Mouse (Mus musculus): ENCODE data around the gene Tbc1d5.

Gene Tbc1d5

DNA sequence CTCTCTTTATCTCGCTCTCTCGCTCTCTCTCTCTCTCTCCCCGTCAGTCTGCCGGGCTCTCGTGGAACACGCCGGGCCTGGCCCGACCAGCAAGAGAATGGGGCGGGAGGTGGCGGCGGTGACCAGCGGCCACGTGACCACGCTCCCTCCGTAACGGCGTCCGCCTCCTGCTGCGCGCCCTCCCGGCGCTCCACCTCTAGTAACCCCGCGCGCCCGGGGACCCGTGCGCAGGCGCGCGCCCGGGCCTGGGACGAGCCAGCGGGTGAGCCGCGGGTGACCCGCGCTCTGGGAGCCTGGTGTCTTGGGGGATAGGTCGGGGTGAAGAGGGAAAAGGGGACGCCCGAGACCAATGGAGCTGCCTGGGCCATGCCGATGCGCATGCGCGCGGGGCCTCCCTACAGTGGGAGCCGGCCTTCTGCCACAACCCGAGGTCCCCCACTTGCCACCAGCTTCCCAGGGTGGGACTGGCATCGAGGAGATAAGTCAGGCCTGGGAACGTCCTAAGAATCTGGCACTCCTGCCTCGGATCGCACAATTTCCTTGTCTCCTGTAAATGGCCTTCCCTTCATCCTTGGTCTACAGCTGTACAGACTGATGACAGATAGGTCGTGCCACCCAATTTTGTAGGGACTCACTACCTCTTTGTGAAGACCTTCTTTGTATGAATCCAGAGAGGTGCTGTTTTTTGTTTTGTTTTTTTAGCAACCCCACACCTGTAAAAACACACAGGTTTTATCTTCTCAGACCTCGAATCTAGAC lies at the start of gene Tbc1d5:
TSS of gene Tbc1d5 (minus strand) at position 158 of the 759 bp plus-strand sequence.
- DNase-seq (ENCODE audit: low read depth, low spot score), result peak; percentile 40

- no peak for DNase-seq (ENCODE audit: low read depth, low spot score)
These were observed 46.9 kb upstream of the Tbc1d5 start for GRCm38 (mm10) chr17:51226056-51226455.

DNA sequence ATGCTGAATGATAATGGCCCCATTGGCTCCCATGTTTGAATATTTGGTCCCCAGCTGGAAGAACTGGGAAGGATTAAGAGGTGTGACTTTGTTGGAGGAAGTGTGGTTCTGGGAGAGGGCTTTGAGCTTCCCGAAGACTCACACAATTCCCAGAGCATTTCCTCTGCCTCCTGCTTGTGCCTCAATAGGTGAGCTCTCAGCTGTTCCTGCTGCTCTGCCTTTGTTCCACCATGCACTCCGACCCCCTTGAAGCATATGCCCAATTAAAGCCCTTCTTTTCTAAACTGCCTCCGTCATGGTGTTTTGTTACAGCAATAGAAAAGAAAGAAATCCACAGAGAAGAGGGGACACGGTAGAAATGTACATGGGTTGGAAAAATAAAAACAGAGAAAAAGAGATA lies 44.0 kb upstream of the Tbc1d5 start:
- DNase-seq (ENCODE audit: low read depth, low spot score), result no peak

DNA sequence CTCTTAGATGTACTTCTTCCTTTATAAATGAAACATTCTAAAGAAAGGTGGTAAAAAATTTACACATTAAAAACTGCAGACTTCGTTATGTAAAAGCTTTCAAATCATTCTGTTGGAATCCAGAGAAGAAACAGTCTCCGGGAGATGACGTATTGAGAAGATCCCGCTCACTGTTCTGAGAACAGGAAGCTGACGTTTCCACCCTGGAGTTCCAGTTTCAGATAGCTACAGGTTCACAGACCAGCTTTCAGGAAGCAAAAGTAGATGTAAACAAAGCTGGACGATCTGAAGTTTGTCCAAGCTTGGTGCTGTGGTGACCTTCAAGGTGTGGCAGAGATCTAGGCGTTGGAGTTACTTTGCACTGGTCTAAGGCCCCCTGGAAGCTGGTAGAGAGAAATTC lies 41.9 kb upstream of the Tbc1d5 start:
- DNase-seq (ENCODE audit: low read depth, low spot score), result no peak

DNA sequence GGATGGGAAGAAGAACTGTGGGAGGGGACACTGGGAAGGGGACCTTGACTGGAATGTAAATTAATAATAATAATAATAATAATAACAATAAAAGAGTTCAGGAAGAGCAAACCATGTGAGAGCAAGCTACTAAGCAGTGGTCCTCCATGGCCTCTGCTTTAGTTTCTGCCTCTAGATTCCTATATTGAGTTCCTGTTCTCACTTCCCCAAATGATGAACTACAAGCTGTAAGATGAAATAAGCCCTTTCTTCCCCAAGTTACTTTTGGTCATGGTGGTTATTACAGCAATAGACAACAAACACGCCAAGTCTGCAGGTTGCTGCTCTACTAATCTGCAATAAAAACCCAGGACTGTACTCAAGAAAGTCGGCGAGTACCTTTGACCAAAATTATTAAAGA lies 40.7 kb upstream of the Tbc1d5 start:
- no peak for DNase-seq (ENCODE audit: low read depth, low spot score)

GRCm38 (mm10) chr17:51216426-51216825 lies 37.3 kb upstream of the Tbc1d5 start:
- no peak for DNase-seq (ENCODE audit: low read depth, low spot score)

- no peak for DNase-seq (ENCODE audit: low read depth, low spot score)
These were observed 30.4 kb upstream of the Tbc1d5 start for GRCm38 (mm10) chr17:51209565-51209964.

GRCm38 (mm10) chr17:51204643-51205042 lies 25.5 kb upstream of the Tbc1d5 start:
- no peak for DNase-seq (ENCODE audit: low read depth, low spot score)

DNA sequence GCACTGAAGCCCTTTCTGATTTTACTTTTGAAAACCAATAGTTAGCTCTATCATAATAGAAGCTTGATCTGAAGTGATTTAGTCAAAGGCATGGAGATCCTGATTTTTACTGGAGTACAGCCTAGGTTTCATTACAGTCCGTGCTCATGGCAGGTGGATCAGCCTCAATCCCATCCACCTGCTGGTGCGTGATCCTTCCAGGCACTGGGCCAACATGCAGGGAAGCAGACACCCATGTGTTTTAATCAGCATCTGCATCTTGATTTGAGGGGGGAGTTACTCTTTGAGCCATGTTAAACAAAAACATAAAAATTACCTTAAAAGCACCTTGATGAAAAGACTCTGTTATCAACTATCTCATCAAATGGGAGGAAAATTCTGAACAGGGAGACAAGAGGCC lies 16.4 kb upstream of the Tbc1d5 start:
- no peak for DNase-seq (ENCODE audit: low read depth, low spot score)

DNA sequence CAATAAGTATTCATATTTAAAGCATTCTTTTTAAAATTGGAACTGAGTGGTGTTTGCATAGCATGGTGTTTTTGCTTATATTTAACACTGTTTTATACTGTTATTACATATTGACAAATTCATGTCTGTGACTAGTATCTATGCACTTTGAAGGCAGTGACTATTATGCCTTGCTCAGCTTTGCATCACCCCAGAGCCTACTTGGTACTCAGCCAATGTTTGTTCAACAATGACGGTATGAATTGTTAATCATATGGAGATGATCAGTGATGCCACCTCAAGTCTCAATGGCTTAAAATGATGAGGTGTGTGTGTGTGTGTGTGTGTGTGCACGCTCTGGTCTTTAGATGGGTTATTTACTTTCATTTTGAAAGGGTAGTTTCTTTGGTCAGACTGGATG lies 15.6 kb upstream of the Tbc1d5 start:
- DNase-seq (ENCODE audit: low read depth, low spot score), result no peak

- DNase-seq (ENCODE audit: low read depth, low spot score), result no peak
These were observed 12.2 kb upstream of the Tbc1d5 start for GRCm38 (mm10) chr17:51191381-51191780.

GRCm38 (mm10) chr17:51182715-51183114 lies 3.6 kb upstream of the Tbc1d5 start:
- no peak for DNase-seq (ENCODE audit: low read depth, low spot score)

GRCm38 (mm10) chr17:51178491-51179194 lies 509 bp downstream of the Tbc1d5 start:
- peak; percentile 16 for DNase-seq (ENCODE audit: low read depth, low spot score)

DNA sequence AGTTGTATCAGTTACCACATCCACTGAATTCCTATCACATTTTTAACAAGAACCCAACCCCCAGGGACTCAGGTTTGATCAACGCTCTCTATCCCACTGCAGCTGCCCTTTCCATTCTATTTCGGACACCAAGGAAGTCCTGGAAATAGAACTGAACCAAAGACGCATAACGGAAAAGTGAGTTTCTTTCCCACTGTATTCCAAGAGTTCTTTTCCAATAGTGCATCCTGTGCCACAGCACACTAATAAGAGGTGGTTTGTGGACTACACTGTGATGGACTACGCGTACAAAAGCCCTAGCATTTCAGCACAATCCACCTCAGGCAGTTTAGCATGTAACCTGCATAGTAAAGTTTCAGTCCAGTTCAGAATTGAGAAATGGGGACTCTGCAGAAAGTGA lies 1.2 kb downstream of the Tbc1d5 start:
- no peak for DNase-seq (ENCODE audit: low read depth, low spot score)

GRCm38 (mm10) chr17:51172332-51172731 lies 6.8 kb downstream of the Tbc1d5 start:
- no peak for DNase-seq (ENCODE audit: low read depth, low spot score)

GRCm38 (mm10) chr17:51171504-51171903 lies 7.6 kb downstream of the Tbc1d5 start:
- DNase-seq (ENCODE audit: low read depth, low spot score), result no peak

DNA sequence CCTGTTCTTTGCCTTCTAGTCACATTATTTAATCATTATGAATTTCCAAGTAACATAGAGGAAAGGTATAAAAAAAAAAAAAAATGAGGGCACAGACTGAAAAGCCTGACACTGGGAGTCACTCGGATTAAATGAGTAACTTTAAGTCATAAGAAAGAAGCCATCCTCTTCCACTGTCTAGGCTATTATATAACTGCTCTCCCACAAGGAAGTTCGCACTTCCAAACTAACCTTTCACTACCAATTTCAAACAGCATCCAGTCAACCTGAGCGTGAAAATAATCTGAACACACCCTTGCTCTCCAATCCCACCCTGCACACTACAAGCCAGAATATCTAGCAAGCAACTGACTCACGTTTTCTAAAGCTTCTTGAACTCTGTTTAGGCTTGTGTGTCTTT lies 9.2 kb downstream of the Tbc1d5 start:
- DNase-seq (ENCODE audit: low read depth, low spot score), result no peak

DNA sequence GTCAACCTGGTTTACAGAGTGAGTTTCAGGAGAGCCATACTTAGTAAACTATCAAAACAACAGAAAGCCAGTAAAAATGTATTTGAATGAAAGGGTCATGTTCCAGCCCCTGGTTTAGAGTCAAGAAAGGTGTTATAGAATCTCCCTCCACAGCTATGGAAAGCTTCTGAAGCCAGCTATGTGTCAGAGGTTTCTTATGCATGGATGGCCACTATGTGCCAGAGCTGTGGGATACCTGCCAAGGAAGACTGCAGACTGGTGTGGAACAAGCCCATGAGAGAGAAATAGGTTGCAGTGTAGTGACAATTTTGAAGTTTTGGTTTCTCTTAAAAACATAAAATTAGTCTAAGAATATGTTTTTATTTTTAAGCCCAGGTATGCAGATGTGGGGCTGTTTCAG lies 16.8 kb downstream of the Tbc1d5 start:
- DNase-seq (ENCODE audit: low read depth, low spot score), result no peak

- no peak for DNase-seq (ENCODE audit: low read depth, low spot score)
These were observed 19.9 kb downstream of the Tbc1d5 start for GRCm38 (mm10) chr17:51159261-51159660.

GRCm38 (mm10) chr17:51150999-51151398 lies 28.2 kb downstream of the Tbc1d5 start:
- DNase-seq (ENCODE audit: low read depth, low spot score), result no peak

- DNase-seq (ENCODE audit: low read depth, low spot score), result no peak
These were observed 34.2 kb downstream of the Tbc1d5 start for GRCm38 (mm10) chr17:51144983-51145382.

DNA sequence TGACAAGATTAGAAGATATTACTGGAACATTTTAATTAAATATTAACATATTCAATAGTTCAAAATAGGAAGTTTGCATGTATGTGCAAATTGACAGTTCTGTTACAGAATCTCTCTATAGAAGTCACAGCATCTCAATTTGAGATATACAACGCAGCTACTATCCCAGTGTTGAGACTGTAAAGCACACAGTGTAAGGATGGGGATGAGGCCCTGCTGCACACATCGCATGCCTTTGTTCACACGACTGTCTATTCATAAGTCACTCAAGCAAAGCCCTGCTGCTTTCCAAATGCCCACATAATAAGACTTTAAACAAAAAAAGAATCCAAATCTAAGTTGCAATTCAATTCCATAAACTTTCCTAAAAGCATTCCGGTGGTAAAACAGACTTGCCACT lies 37.1 kb downstream of the Tbc1d5 start:
- no peak for DNase-seq (ENCODE audit: low read depth, low spot score)

DNA sequence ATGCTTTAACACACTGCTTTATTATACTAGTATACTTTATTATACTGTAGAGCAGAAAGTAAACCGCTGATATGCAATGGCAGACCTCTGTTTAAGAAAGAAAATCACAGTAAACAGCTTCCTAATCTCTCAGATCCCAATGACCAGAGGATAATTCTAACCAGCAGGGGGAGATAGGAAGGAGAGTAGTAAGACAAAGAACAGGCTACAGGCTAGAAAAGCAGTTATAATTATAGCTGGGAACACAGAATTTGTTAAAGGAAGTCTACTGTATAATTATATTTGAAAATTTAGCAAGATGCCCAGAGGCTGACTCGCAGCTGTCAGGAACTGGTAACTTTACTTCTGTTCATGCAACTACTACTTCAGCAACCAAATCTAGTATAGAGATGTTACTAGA lies 68.0 kb downstream of the Tbc1d5 start:
- DNase-seq (ENCODE audit: low read depth, low spot score), result no peak

All from WW6 (cell line).